Mouse (Mus musculus) bone marrow, adult 2 months (tissue): ENCODE results near the gene Slc6a20a. TPM values are rescaled to one million over a fixed set of nuclear protein-coding genes. Genes with fewer than 3 reads are reported as not detected.

Experiments
- H3K27ac ChIP-seq: fragments of 200-500 bp; 2 replicates; pipeline ENCODE4 v1.5.1; 2012; ENCODE audit warnings: low read depth, mild to moderate bottlenecking, control low read depth, inconsistent platforms, low read length; ENCODE audit not compliant: control insufficient read depth, poor library complexity, insufficient read depth
- H3K4me1 ChIP-seq: fragments of 200-500 bp; 2 replicates; pipeline ENCODE4 v1.6.1; 2011; ENCODE audit warnings: low read length; ENCODE audit not compliant: control insufficient read depth, insufficient read depth
- H3K4me3 ChIP-seq: fragments of 200-500 bp; replicated peaks from 2 replicates; pipeline ENCODE3; 2011; ENCODE audit warnings: mild to moderate bottlenecking, low read depth, low read length, control low read depth; ENCODE audit not compliant: control insufficient read depth
- CTCF ChIP-seq: fragments of 200-500 bp; IDR thresholded peaks from 2 replicates; pipeline ENCODE4 v1.5.1; 2011; ENCODE audit warnings: low read length, control low read depth; ENCODE audit not compliant: control insufficient read depth, insufficient read depth
- POLR2A ChIP-seq: fragments of 200-500 bp; IDR thresholded peaks from 2 replicates; pipeline ENCODE4 v1.6.1; 2011; ENCODE audit warnings: low read depth, mild to moderate bottlenecking, control low read depth, low read length, borderline replicate concordance; ENCODE audit not compliant: control insufficient read depth
- WGBS: fragments of 180-500 bp; shearing (Covaris S2); methylation state at CpG from one replicate; pipeline ENCODE4 v1.1.7; 2018; 5-methylcytosine and 5-hydroxymethylcytosine counted together
- polyA plus RNA-seq: library from polyadenylated mRNA; stranded (reverse); fragments of >200 nt; gene quantifications from 2 replicates; pipeline ENCODE4 v1.2.4, GENCODE M21; 2011; ENCODE audit warnings: low replicate concordance; ENCODE audit not compliant: missing spikeins, insufficient read depth, insufficient read length

Gene Slc6a20a
- polyA plus RNA-seq, 1 experiment = 20.2 TPM

- TF ChIP-seq CTCF (no peak), POLR2A (no peak)
- no peak overlapping the region for H3K27ac ChIP-seq
- H3K4me1 ChIP-seq = no peaks in the 10 kb centered on the region; the same call in 1 of the 2 replicates
- WGBS = 67% methylated on average over 3 of the region's 3 CpGs
- H3K4me3 ChIP-seq = no peak overlapping the region
Measured at GRCm38 (mm10) chr9:123631666-123632065, 47.0 kb downstream of the Slc6a20a start.

GRCm38 (mm10) chr9:123625821-123626220, 52.9 kb downstream of the Slc6a20a start:
- no peaks in the 10 kb centered on the region; the same call in 1 of the 2 replicates for H3K4me1 ChIP-seq
- TF ChIP-seq POLR2A = no peak
- no peak for TF ChIP-seq CTCF
- H3K4me3 ChIP-seq = no peak overlapping the region
- H3K27ac ChIP-seq = no peak overlapping the region
- 87% methylated on average over 11 of the region's 11 CpGs for WGBS

- TF ChIP-seq CTCF (no peak), POLR2A (no peak)
- Histone ChIP-seq H3K4me1 (no peaks in the 10 kb centered on the region), H3K4me3 (no peak overlapping the region), H3K27ac (no peak overlapping the region)
- 77% methylated on average over 2 of the region's 2 CpGs for WGBS
Measured at GRCm38 (mm10) chr9:123624741-123625140, 53.9 kb downstream of the Slc6a20a start.

- TF ChIP-seq CTCF (no peak), POLR2A (no peak)
- 80% methylated on average over 5 of the region's 5 CpGs for WGBS
Measured at GRCm38 (mm10) chr9:123620311-123621098, 58.2 kb downstream of the Slc6a20a start.

GRCm38 (mm10) chr9:123601529-123601928, 77.2 kb downstream of the Slc6a20a start:
- WGBS = 27% methylated on average over 1 of the region's 1 CpGs
- no peak overlapping the region for H3K27ac ChIP-seq

More at GRCm38 (mm10) chr9:123620311-123621098, 58.2 kb downstream of the Slc6a20a start:
- Histone ChIP-seq H3K4me1 (no peaks in the 10 kb centered on the region), H3K27ac (no peak overlapping the region), H3K4me3 (no peak overlapping the region)

GRCm38 (mm10) chr9:123597376-123597775, 81.3 kb downstream of the Slc6a20a start:
- H3K4me3 ChIP-seq = no peak overlapping the region
- no peak overlapping the region for H3K27ac ChIP-seq
- WGBS = 84% methylated on average over 2 of the region's 2 CpGs
- no peak for TF ChIP-seq CTCF
- no peak for TF ChIP-seq POLR2A
- H3K4me1 ChIP-seq = no peaks in the 10 kb centered on the region; the same call in 1 of the 2 replicates

More at GRCm38 (mm10) chr9:123601529-123601928, 77.2 kb downstream of the Slc6a20a start:
- TF ChIP-seq CTCF (no peak), POLR2A (no peak)
- no peaks in the 10 kb centered on the region; the same call in 1 of the 2 replicates for H3K4me1 ChIP-seq
- H3K4me3 ChIP-seq = no peak overlapping the region

- Histone ChIP-seq H3K4me1 (no peaks in the 10 kb centered on the region; the same call in 1 of the 2 replicates), H3K27ac (no peak overlapping the region), H3K4me3 (no peak overlapping the region)
- no peak for TF ChIP-seq POLR2A
- WGBS = 90% methylated on average over 2 of the region's 2 CpGs
Measured at GRCm38 (mm10) chr9:123596910-123597309, 81.8 kb downstream of the Slc6a20a start.

GRCm38 (mm10) chr9:123595194-123595593, 83.5 kb downstream of the Slc6a20a start:
- Histone ChIP-seq H3K4me3 (no peak overlapping the region), H3K27ac (no peak overlapping the region), H3K4me1 (no peaks in the 10 kb centered on the region; the same call in 1 of the 2 replicates)
- TF ChIP-seq CTCF = no peak
- TF ChIP-seq POLR2A = no peak
- WGBS = 63% methylated on average over 4 of the region's 4 CpGs
